Mouse (Mus musculus): ENCODE measurements around the gene Tnfsf14. TPM values are rescaled to one million over a fixed set of nuclear protein-coding genes. Genes with fewer than 3 reads are reported as not detected.

Tnfsf14 gene
- polyA plus RNA-seq (2015; fragmentation: Nextera tagmentation; extraction: Ambion mirVana): 0.05 TPM in 1 of 2 replicates, not detected in the other

GRCm38 (mm10) chr17:57194041-57194507 is at the start of gene Tnfsf14:
TSS of gene Tnfsf14 (minus strand) at chr17:57194177.
- DNase-seq (ENCODE audit: low spot score): no peak

DNA sequence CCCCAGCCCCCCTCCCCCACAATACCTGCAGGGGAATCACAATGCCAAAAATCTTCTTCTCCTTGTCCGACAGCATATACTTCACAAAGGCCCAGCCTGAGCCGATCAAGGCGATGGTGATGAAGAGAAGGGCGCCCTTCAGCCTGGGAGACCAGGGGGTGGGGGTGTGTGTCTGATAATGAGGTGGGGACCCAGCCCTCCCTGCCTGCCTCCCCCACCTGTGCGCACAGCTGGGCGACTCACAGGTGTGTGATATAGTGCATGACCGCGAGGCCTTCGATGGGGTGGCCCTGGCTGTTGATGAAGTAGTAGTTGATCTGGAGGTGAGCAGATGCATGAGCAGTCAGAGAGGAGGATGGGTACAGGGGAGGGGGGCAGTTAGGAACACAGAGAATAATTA is 43.2 kb upstream of the Tnfsf14 start:
- H3K4me1 ChIP-seq (replicated peaks; ENCODE audit: control insufficient read depth, insufficient read depth): no peaks in the 10 kb centered on the region
- 93% methylated on average over 9 of the region's 9 CpGs for WGBS
- no peak overlapping the region for H3K27ac ChIP-seq (replicated peaks)
- TF ChIP-seq CTCF (IDR thresholded peaks at IDR 0.05; ENCODE audit: low read depth): no peak
- TF ChIP-seq EP300 (optimal IDR thresholded peaks at IDR 0.05): no peak
- H3K9me3 ChIP-seq (ENCODE audit: control insufficient read depth, low read length): no peaks in the 10 kb centered on the region
- DNase-seq (ENCODE audit: low spot score) (no peak), ATAC-seq (ENCODE audit: low FRiP score, low TSS enrichment) (no peak)
- H3K4me2 ChIP-seq (replicated peaks; ENCODE audit: low read depth): no peak overlapping the region
- no peak overlapping the region for H3K4me3 ChIP-seq (ENCODE audit: low read depth, low read length)
- H3K36me3 ChIP-seq (ENCODE audit: control insufficient read depth, insufficient read depth, low read length): peaks cover 28% of the 10 kb centered on the region
- H3K9ac ChIP-seq (ENCODE audit: low read length): no peak overlapping the region
- H3K27me3 ChIP-seq (ENCODE audit: control insufficient read depth, insufficient read depth, low read length): no peaks in the 10 kb centered on the region

More at GRCm38 (mm10) chr17:57194041-57194507, at the start of gene Tnfsf14:
- H3K9me3 ChIP-seq (ENCODE audit: control insufficient read depth, low read length): no peaks in the 10 kb centered on the region
- no peaks in the 10 kb centered on the region for H3K27me3 ChIP-seq (ENCODE audit: control insufficient read depth, insufficient read depth, low read length)
- no peak within 1 kb of the TSS for H3K27ac ChIP-seq (replicated peaks)
- no peaks in the 10 kb centered on the region for H3K4me1 ChIP-seq (replicated peaks; ENCODE audit: control insufficient read depth, insufficient read depth)
- no peak for TF ChIP-seq CTCF (IDR thresholded peaks at IDR 0.05; ENCODE audit: low read depth)
- TF ChIP-seq EP300 (optimal IDR thresholded peaks at IDR 0.05): no peak
- no peak for ATAC-seq (ENCODE audit: low FRiP score, low TSS enrichment)
- no peak within 1 kb of the TSS for H3K9ac ChIP-seq (ENCODE audit: low read length)
- WGBS: 63% methylated on average over 11 of the region's 11 CpGs
- H3K4me2 ChIP-seq (replicated peaks; ENCODE audit: low read depth): no peak within 1 kb of the TSS
- no peaks in the 10 kb centered on the region for H3K36me3 ChIP-seq (ENCODE audit: control insufficient read depth, insufficient read depth, low read length)
- H3K4me3 ChIP-seq (ENCODE audit: low read depth, low read length): no peak within 1 kb of the TSS

GRCm38 (mm10) chr17:57235803-57236202 is 41.8 kb upstream of the Tnfsf14 start:
- no peak for DNase-seq (ENCODE audit: low spot score)
- Histone ChIP-seq H3K36me3 (ENCODE audit: control insufficient read depth, insufficient read depth, low read length) (peaks cover 25% of the 10 kb centered on the region), H3K9me3 (ENCODE audit: control insufficient read depth, low read length) (no peaks in the 10 kb centered on the region), H3K4me3 (ENCODE audit: low read depth, low read length) (no peak overlapping the region), H3K27me3 (ENCODE audit: control insufficient read depth, insufficient read depth, low read length) (no peaks in the 10 kb centered on the region), H3K4me1 (replicated peaks; ENCODE audit: control insufficient read depth, insufficient read depth) (no peaks in the 10 kb centered on the region), H3K4me2 (replicated peaks; ENCODE audit: low read depth) (no peak overlapping the region), H3K27ac (replicated peaks) (no peak overlapping the region), H3K9ac (ENCODE audit: low read length) (no peak overlapping the region)
- no peak for TF ChIP-seq EP300 (optimal IDR thresholded peaks at IDR 0.05)
- TF ChIP-seq CTCF (IDR thresholded peaks at IDR 0.05; ENCODE audit: low read depth): no peak
- ATAC-seq (ENCODE audit: low FRiP score, low TSS enrichment): peak; percentile 11; the same call in 1 of the 2 replicates
- 81% methylated on average over 5 of the region's 5 CpGs for WGBS

DNA sequence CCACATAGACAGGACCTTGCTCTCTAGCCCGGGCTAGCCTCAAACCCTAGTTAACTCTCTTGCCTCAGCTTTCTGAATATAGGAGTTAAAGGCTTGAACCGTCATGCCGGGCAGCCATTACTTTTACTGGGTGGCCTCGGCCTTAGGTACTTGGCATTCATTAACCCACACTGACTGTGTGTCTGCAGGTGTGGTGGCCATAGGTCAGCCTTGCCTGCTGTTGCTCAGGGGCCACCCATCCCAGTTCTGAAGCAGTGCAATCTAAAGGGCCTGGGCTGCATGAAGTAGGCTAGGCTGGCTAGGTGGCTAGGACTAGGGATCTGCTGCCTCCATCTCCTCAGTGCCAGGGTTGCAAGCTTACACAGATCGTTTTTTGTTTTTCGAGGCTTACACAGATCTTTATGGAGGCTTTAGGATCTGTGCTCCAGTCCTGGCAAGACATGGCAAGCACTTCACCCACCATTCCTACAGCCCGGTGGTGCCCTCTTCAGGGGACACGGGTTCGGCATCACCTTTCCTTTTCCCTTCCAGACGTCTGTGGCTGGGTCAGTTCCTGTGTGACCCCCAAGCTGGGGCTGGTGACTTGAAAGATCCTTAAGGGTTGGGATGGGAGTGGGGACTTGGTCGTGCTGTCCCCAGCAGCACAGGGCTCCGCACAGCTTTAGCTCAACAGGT is 40.4 kb upstream of the Tnfsf14 start:
- no peak overlapping the region for H3K4me2 ChIP-seq (replicated peaks; ENCODE audit: low read depth)
- ATAC-seq (ENCODE audit: low FRiP score, low TSS enrichment): no peak
- peaks cover 4% of the 10 kb centered on the region for H3K4me1 ChIP-seq (replicated peaks; ENCODE audit: control insufficient read depth, insufficient read depth)
- H3K36me3 ChIP-seq (ENCODE audit: control insufficient read depth, insufficient read depth, low read length): peaks cover 25% of the 10 kb centered on the region
- DNase-seq (ENCODE audit: low spot score): no peak
- peak; percentile 18; the same call in 1 of the 2 replicates for TF ChIP-seq CTCF (IDR thresholded peaks at IDR 0.05; ENCODE audit: low read depth)
- no peak for TF ChIP-seq EP300 (optimal IDR thresholded peaks at IDR 0.05)
- no peaks in the 10 kb centered on the region for H3K9me3 ChIP-seq (ENCODE audit: control insufficient read depth, low read length)
- no peak overlapping the region for H3K27ac ChIP-seq (replicated peaks)
- H3K9ac ChIP-seq (ENCODE audit: low read length): no peak overlapping the region
- no peaks in the 10 kb centered on the region for H3K27me3 ChIP-seq (ENCODE audit: control insufficient read depth, insufficient read depth, low read length)
- WGBS: 79% methylated on average over 12 of the region's 12 CpGs
- H3K4me3 ChIP-seq (ENCODE audit: low read depth, low read length): no peak overlapping the region

DNA sequence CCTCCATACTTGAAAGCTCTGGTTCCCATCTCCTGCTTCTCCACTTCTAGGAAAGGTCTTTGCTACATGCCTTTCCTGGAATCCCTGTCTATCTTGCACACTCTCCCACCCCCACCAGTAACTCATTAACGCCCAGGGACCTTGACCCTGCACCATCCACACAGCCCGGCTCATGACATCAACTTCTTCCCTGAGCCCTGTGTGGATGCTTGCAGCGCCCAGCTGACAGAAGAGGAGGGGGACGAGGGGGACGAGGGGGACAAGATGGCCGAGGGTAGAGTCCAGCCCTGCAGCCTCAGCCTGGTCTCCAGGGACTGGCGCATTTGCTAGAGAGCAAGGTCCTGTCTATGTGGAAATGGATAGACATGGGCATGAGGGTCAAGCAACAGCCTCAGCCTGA is 39.1 kb upstream of the Tnfsf14 start:
- Histone ChIP-seq H3K4me2 (replicated peaks; ENCODE audit: low read depth) (no peak overlapping the region), H3K27ac (replicated peaks) (no peak overlapping the region), H3K4me3 (ENCODE audit: low read depth, low read length) (no peak overlapping the region), H3K9ac (ENCODE audit: low read length) (no peak overlapping the region), H3K27me3 (ENCODE audit: control insufficient read depth, insufficient read depth, low read length) (no peaks in the 10 kb centered on the region), H3K9me3 (ENCODE audit: control insufficient read depth, low read length) (no peaks in the 10 kb centered on the region), H3K36me3 (ENCODE audit: control insufficient read depth, insufficient read depth, low read length) (peaks cover 25% of the 10 kb centered on the region), H3K4me1 (replicated peaks; ENCODE audit: control insufficient read depth, insufficient read depth) (peaks cover 4% of the 10 kb centered on the region)
- DNase-seq (ENCODE audit: low spot score): peak; percentile 46
- WGBS: 33% methylated on average over 7 of the region's 7 CpGs
- TF ChIP-seq EP300 (optimal IDR thresholded peaks at IDR 0.05): no peak
- TF ChIP-seq CTCF (IDR thresholded peaks at IDR 0.05; ENCODE audit: low read depth): no peak
- peak; percentile 71 for ATAC-seq (ENCODE audit: low FRiP score, low TSS enrichment)

GRCm38 (mm10) chr17:57232200-57232599 is 38.2 kb upstream of the Tnfsf14 start:
- peaks cover 19% of the 10 kb centered on the region for H3K36me3 ChIP-seq (ENCODE audit: control insufficient read depth, insufficient read depth, low read length)
- TF ChIP-seq EP300 (optimal IDR thresholded peaks at IDR 0.05): no peak
- no peak for TF ChIP-seq CTCF (IDR thresholded peaks at IDR 0.05; ENCODE audit: low read depth)
- H3K4me1 ChIP-seq (replicated peaks; ENCODE audit: control insufficient read depth, insufficient read depth): peaks cover 4% of the 10 kb centered on the region
- H3K4me3 ChIP-seq (ENCODE audit: low read depth, low read length): no peak overlapping the region
- H3K9ac ChIP-seq (ENCODE audit: low read length): no peak overlapping the region
- no peak for ATAC-seq (ENCODE audit: low FRiP score, low TSS enrichment)
- no peak for DNase-seq (ENCODE audit: low spot score)
- no peaks in the 10 kb centered on the region for H3K27me3 ChIP-seq (ENCODE audit: control insufficient read depth, insufficient read depth, low read length)
- H3K9me3 ChIP-seq (ENCODE audit: control insufficient read depth, low read length): no peaks in the 10 kb centered on the region
- no peak overlapping the region for H3K27ac ChIP-seq (replicated peaks)
- 94% methylated on average over 1 of the region's 1 CpGs for WGBS
- no peak overlapping the region for H3K4me2 ChIP-seq (replicated peaks; ENCODE audit: low read depth)
